Mouse (Mus musculus) urinary bladder, adult 18-20 months (tissue): ENCODE measurements around the gene Ntpcr.

Source experiments
- DNase-seq, 2 experiments: peaks; one replicate each; pipeline ENCODE4 v3.0.0; 2022; ENCODE audit warnings: low spot score in 2 of 2, mixed read lengths in 2 of 2

The Ntpcr gene

GRCm38 (mm10) chr8:125725037-125725820 is 4.5 kb upstream of the Ntpcr start:
- DNase-seq = no peak

GRCm38 (mm10) chr8:125726143-125726542 is 3.6 kb upstream of the Ntpcr start:
- no peak for DNase-seq

- no peak for DNase-seq
Observed at GRCm38 (mm10) chr8:125726986-125727385, 2.8 kb upstream of the Ntpcr start.

- no peak for DNase-seq
Observed at GRCm38 (mm10) chr8:125727797-125728196, 2.0 kb upstream of the Ntpcr start.

- DNase-seq = peak; percentile 78 to 89
Observed at GRCm38 (mm10) chr8:125733964-125734956, 4.5 kb downstream of the Ntpcr start.

GRCm38 (mm10) chr8:125738956-125739355 is 9.2 kb downstream of the Ntpcr start:
- DNase-seq = no peak

- DNase-seq = no peak
Observed at GRCm38 (mm10) chr8:125740655-125741054, 10.9 kb downstream of the Ntpcr start.

- no peak for DNase-seq
Observed at GRCm38 (mm10) chr8:125741377-125741776, 11.6 kb downstream of the Ntpcr start.

GRCm38 (mm10) chr8:125741855-125742254 is 12.1 kb downstream of the Ntpcr start:
- no peak for DNase-seq

- DNase-seq = no peak
Observed at GRCm38 (mm10) chr8:125742406-125742805, 12.6 kb downstream of the Ntpcr start.

- no peak for DNase-seq
Observed at GRCm38 (mm10) chr8:125744914-125745576, 15.3 kb downstream of the Ntpcr start.

GRCm38 (mm10) chr8:125747390-125747789 is 17.6 kb downstream of the Ntpcr start:
- DNase-seq = no peak

- DNase-seq = no peak
Observed at GRCm38 (mm10) chr8:125750846-125751245, 21.1 kb downstream of the Ntpcr start.

GRCm38 (mm10) chr8:125755896-125756295 is 26.1 kb downstream of the Ntpcr start:
- DNase-seq = no peak

GRCm38 (mm10) chr8:125756391-125757105 is 26.8 kb downstream of the Ntpcr start:
- DNase-seq = no peak

GRCm38 (mm10) chr8:125757106-125757496 is 27.3 kb downstream of the Ntpcr start:
- no peak for DNase-seq

- DNase-seq = no peak
Observed at GRCm38 (mm10) chr8:125759022-125759421, 29.3 kb downstream of the Ntpcr start.

- no peak for DNase-seq
Observed at GRCm38 (mm10) chr8:125763066-125763786, 33.5 kb downstream of the Ntpcr start.

- no peak for DNase-seq
Observed at GRCm38 (mm10) chr8:125768079-125768478, 38.3 kb downstream of the Ntpcr start.

- no peak for DNase-seq
Observed at GRCm38 (mm10) chr8:125772300-125772699, 42.5 kb downstream of the Ntpcr start.
